Mouse (Mus musculus): Measurements from ENCODE around the gene Napa. TPM values are rescaled to one million over a fixed set of nuclear protein-coding genes. Genes with fewer than 3 reads are reported as not detected.

The Napa gene
- polyA plus RNA-seq, 1 experiment from 2014 or later = 233 TPM

- H3K4me3 ChIP-seq (ENCODE audit: low read length) = no peak overlapping the region
- no peak for ATAC-seq
- no peak overlapping the region for H3K4me2 ChIP-seq (ENCODE audit: low read depth, low read length)
- H3K4me1 ChIP-seq (ENCODE audit: control insufficient read depth, insufficient read depth, low read length) = peaks cover 14% of the 10 kb centered on the region
- H3K36me3 ChIP-seq (ENCODE audit: control insufficient read depth, insufficient read depth, low read length) = peaks cover 4% of the 10 kb centered on the region; the same call in 1 of the 2 replicates
- no peak overlapping the region for H3K9ac ChIP-seq (ENCODE audit: low read depth, low read length)
- 76% methylated on average over 9 of the region's 9 CpGs for WGBS
- H3K9me3 ChIP-seq (ENCODE audit: control insufficient read depth, low read length) = no peaks in the 10 kb centered on the region
- no peak overlapping the region for H3K27ac ChIP-seq (ENCODE audit: low read length)
- no peaks in the 10 kb centered on the region for H3K27me3 ChIP-seq (replicated peaks; ENCODE audit: control insufficient read depth, insufficient read depth, low read length)
Measured at GRCm38 (mm10) chr7:16125829-16126228, 27.6 kb downstream of the Napa start.

GRCm38 (mm10) chr7:16128344-16128743 is 30.1 kb downstream of the Napa start:
- H3K4me3 ChIP-seq (ENCODE audit: low read length) = no peak overlapping the region
- H3K4me2 ChIP-seq (ENCODE audit: low read depth, low read length) = no peak overlapping the region
- no peak for ATAC-seq
- H3K27ac ChIP-seq (ENCODE audit: low read length) = no peak overlapping the region
- H3K4me1 ChIP-seq (ENCODE audit: control insufficient read depth, insufficient read depth, low read length) = peaks cover 31% of the 10 kb centered on the region
- H3K9ac ChIP-seq (ENCODE audit: low read depth, low read length) = no peak overlapping the region
- WGBS = 71% methylated on average over 6 of the region's 6 CpGs
- peaks cover 4% of the 10 kb centered on the region; the same call in 1 of the 2 replicates for H3K36me3 ChIP-seq (ENCODE audit: control insufficient read depth, insufficient read depth, low read length)
- 0 out of 2 replicates have a peak, but pooled peaks cover 2% of the 10 kb centered on the region for H3K27me3 ChIP-seq (replicated peaks; ENCODE audit: control insufficient read depth, insufficient read depth, low read length)
- H3K9me3 ChIP-seq (ENCODE audit: control insufficient read depth, low read length) = no peaks in the 10 kb centered on the region

- Histone ChIP-seq H3K36me3 (ENCODE audit: control insufficient read depth, insufficient read depth, low read length) (peaks cover 4% of the 10 kb centered on the region; the same call in 1 of the 2 replicates), H3K9ac (ENCODE audit: low read depth, low read length) (no peak overlapping the region), H3K4me1 (ENCODE audit: control insufficient read depth, insufficient read depth, low read length) (peaks cover 31% of the 10 kb centered on the region), H3K27ac (ENCODE audit: low read length) (no peak overlapping the region), H3K4me2 (ENCODE audit: low read depth, low read length) (peak overlapping the region; percentile 90; the same call in 1 of the 2 replicates), H3K27me3 (replicated peaks; ENCODE audit: control insufficient read depth, insufficient read depth, low read length) (0 out of 2 replicates have a peak, but pooled peaks cover 2% of the 10 kb centered on the region), H3K9me3 (ENCODE audit: control insufficient read depth, low read length) (no peaks in the 10 kb centered on the region), H3K4me3 (ENCODE audit: low read length) (no peak overlapping the region; the same call in 1 of the 2 replicates)
- ATAC-seq = no peak
- WGBS = 68% methylated on average over 5 of the region's 5 CpGs
Measured at GRCm38 (mm10) chr7:16128899-16129298, 30.6 kb downstream of the Napa start.

- Histone ChIP-seq H3K9ac (ENCODE audit: low read depth, low read length) (peak within 1 kb of the TSS; percentile 67), H3K4me3 (ENCODE audit: low read length) (peak within 1 kb of the TSS; percentile 60), H3K4me2 (ENCODE audit: low read depth, low read length) (peak within 1 kb of the TSS; percentile 90), H3K27me3 (replicated peaks; ENCODE audit: control insufficient read depth, insufficient read depth, low read length) (0 out of 2 replicates have a peak, but pooled peaks cover 2% of the 10 kb centered on the region), H3K27ac (ENCODE audit: low read length) (peak within 1 kb of the TSS; percentile 63), H3K9me3 (ENCODE audit: control insufficient read depth, low read length) (no peaks in the 10 kb centered on the region), H3K4me1 (ENCODE audit: control insufficient read depth, insufficient read depth, low read length) (peaks cover 31% of the 10 kb centered on the region), H3K36me3 (ENCODE audit: control insufficient read depth, insufficient read depth, low read length) (peaks cover 4% of the 10 kb centered on the region; the same call in 1 of the 2 replicates)
- peak; percentile 84 for ATAC-seq
- 3% methylated on average over 12 of the region's 12 CpGs for WGBS
Measured at GRCm38 (mm10) chr7:16129421-16129845, 31.2 kb downstream of the Napa start, which contains the start of gene Slc8a2. Slc8a2 (plus strand) TSS chr7:16129826.

GRCm38 (mm10) chr7:16129846-16130691 is 31.8 kb downstream of the Napa start:
- Histone ChIP-seq H3K36me3 (ENCODE audit: control insufficient read depth, insufficient read depth, low read length) (peaks cover 4% of the 10 kb centered on the region; the same call in 1 of the 2 replicates), H3K4me3 (ENCODE audit: low read length) (peak overlapping the region; percentile 60), H3K4me2 (ENCODE audit: low read depth, low read length) (peak overlapping the region; percentile 90), H3K27me3 (replicated peaks; ENCODE audit: control insufficient read depth, insufficient read depth, low read length) (0 out of 2 replicates have a peak, but pooled peaks cover 2% of the 10 kb centered on the region), H3K9me3 (ENCODE audit: control insufficient read depth, low read length) (no peaks in the 10 kb centered on the region), H3K9ac (ENCODE audit: low read depth, low read length) (peak overlapping the region; percentile 67), H3K4me1 (ENCODE audit: control insufficient read depth, insufficient read depth, low read length) (peaks cover 31% of the 10 kb centered on the region), H3K27ac (ENCODE audit: low read length) (peak overlapping the region; percentile 63)
- ATAC-seq = peak; percentile 83
- 2% methylated on average over 37 of the region's 38 CpGs for WGBS

GRCm38 (mm10) chr7:16130956-16131634 is 32.8 kb downstream of the Napa start:
- Histone ChIP-seq H3K4me3 (ENCODE audit: low read length) (peak overlapping the region; percentile 60; the same call in 1 of the 2 replicates), H3K9me3 (ENCODE audit: control insufficient read depth, low read length) (no peaks in the 10 kb centered on the region), H3K4me2 (ENCODE audit: low read depth, low read length) (peak overlapping the region; percentile 90), H3K27ac (ENCODE audit: low read length) (0 out of 2 replicates have a peak overlapping the region, but pooled peaks have one; percentile 63), H3K36me3 (ENCODE audit: control insufficient read depth, insufficient read depth, low read length) (no peaks in the 10 kb centered on the region), H3K4me1 (ENCODE audit: control insufficient read depth, insufficient read depth, low read length) (peaks cover 31% of the 10 kb centered on the region), H3K9ac (ENCODE audit: low read depth, low read length) (0 out of 2 replicates have a peak overlapping the region, but pooled peaks have one; percentile 67), H3K27me3 (replicated peaks; ENCODE audit: control insufficient read depth, insufficient read depth, low read length) (0 out of 2 replicates have a peak, but pooled peaks cover 2% of the 10 kb centered on the region)
- WGBS = 27% methylated on average over 13 of the region's 13 CpGs
- ATAC-seq = no peak

GRCm38 (mm10) chr7:16132161-16132581 is 33.9 kb downstream of the Napa start:
- no peak for ATAC-seq
- Histone ChIP-seq H3K9ac (ENCODE audit: low read depth, low read length) (no peak overlapping the region), H3K4me2 (ENCODE audit: low read depth, low read length) (no peak overlapping the region), H3K27ac (ENCODE audit: low read length) (no peak overlapping the region), H3K4me3 (ENCODE audit: low read length) (no peak overlapping the region), H3K27me3 (replicated peaks; ENCODE audit: control insufficient read depth, insufficient read depth, low read length) (0 out of 2 replicates have a peak, but pooled peaks cover 2% of the 10 kb centered on the region), H3K36me3 (ENCODE audit: control insufficient read depth, insufficient read depth, low read length) (no peaks in the 10 kb centered on the region), H3K4me1 (ENCODE audit: control insufficient read depth, insufficient read depth, low read length) (peaks cover 31% of the 10 kb centered on the region), H3K9me3 (ENCODE audit: control insufficient read depth, low read length) (no peaks in the 10 kb centered on the region)
- WGBS = 13% methylated on average over 7 of the region's 7 CpGs

- Histone ChIP-seq H3K4me2 (ENCODE audit: low read depth, low read length) (no peak overlapping the region), H3K4me1 (ENCODE audit: control insufficient read depth, insufficient read depth, low read length) (peaks cover 31% of the 10 kb centered on the region), H3K27me3 (replicated peaks; ENCODE audit: control insufficient read depth, insufficient read depth, low read length) (0 out of 2 replicates have a peak, but pooled peaks cover 2% of the 10 kb centered on the region), H3K36me3 (ENCODE audit: control insufficient read depth, insufficient read depth, low read length) (no peaks in the 10 kb centered on the region), H3K27ac (ENCODE audit: low read length) (no peak overlapping the region), H3K9ac (ENCODE audit: low read depth, low read length) (no peak overlapping the region), H3K9me3 (ENCODE audit: control insufficient read depth, low read length) (no peaks in the 10 kb centered on the region), H3K4me3 (ENCODE audit: low read length) (no peak overlapping the region)
- 62% methylated on average over 3 of the region's 3 CpGs for WGBS
- no peak for ATAC-seq
Measured at GRCm38 (mm10) chr7:16132926-16133325, 34.7 kb downstream of the Napa start.

GRCm38 (mm10) chr7:16133691-16134090 is 35.4 kb downstream of the Napa start:
- WGBS = 88% methylated on average over 9 of the region's 9 CpGs

More at GRCm38 (mm10) chr7:16133691-16134090, 35.4 kb downstream of the Napa start:
- Histone ChIP-seq H3K4me2 (ENCODE audit: low read depth, low read length) (no peak overlapping the region), H3K4me3 (ENCODE audit: low read length) (no peak overlapping the region), H3K36me3 (ENCODE audit: control insufficient read depth, insufficient read depth, low read length) (no peaks in the 10 kb centered on the region), H3K27ac (ENCODE audit: low read length) (no peak overlapping the region), H3K9me3 (ENCODE audit: control insufficient read depth, low read length) (no peaks in the 10 kb centered on the region), H3K27me3 (replicated peaks; ENCODE audit: control insufficient read depth, insufficient read depth, low read length) (0 out of 2 replicates have a peak, but pooled peaks cover 2% of the 10 kb centered on the region), H3K4me1 (ENCODE audit: control insufficient read depth, insufficient read depth, low read length) (peaks cover 31% of the 10 kb centered on the region), H3K9ac (ENCODE audit: low read depth, low read length) (no peak overlapping the region)
- no peak for ATAC-seq
